Mouse (Mus musculus): ENCODE measurements around the gene Zswim5. TPM values are rescaled to one million over a fixed set of nuclear protein-coding genes. Genes with fewer than 3 reads are reported as not detected.

The Zswim5 gene
- 0.03 and 0.09 TPM in 2 replicates for polyA plus RNA-seq (2012; ENCODE audit: low replicate concordance)

DNA sequence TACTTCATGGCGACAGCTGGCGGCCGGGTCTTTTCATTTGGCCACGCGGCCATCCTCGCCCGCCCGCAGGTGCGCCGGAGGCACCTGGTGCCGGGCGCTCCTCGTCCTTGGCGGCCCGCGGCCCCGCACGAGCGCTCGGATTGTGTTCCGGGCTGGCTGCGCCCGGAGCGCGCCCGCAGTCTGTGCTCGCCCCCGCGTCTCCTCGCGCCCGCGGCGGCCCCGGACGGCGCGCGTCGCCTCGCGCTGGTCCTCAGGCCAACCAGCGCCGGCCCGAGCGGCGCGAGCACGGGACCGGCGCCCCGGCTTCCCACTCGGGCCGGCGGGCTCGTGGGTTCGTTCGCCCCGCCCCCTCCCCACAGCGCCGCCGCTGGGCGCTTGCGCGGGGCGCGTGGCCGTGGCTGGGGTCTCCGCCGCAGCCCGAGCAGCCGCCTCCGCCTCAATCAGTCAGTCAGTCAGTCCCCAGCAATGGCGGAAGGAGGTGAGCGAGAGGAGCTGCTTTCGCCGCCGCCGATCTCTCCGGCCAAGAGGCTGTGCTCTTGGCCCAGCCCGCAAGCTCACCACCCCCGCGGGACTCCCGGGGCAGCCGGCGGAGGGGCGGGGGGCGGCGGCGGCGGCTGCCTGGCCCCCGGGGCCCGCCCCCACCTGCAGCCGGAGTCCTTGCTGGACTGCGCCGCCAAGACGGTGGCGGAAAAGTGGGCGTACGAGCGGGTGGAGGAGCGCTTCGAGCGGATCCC lies at the start of gene Zswim5:
Gene Zswim5, plus strand, starts transcription at position 382 of the 734 bp plus-strand sequence.

GRCm38 (mm10) chr4:116993672-116994621 lies 116.8 kb downstream of the Zswim5 start, which contains the start of gene Urod:
Gene Urod (minus strand): TSS chr4:116994413.

GRCm38 (mm10) chr4:116995131-116995797 lies 118.1 kb downstream of the Zswim5 start, which contains the start of gene Hectd3:
Gene Hectd3 (plus strand): TSS chr4:116995317.

GRCm38 (mm10) chr4:117019206-117020134 lies 142.3 kb downstream of the Zswim5 start, which contains the start of gene Eif2b3:
Gene Eif2b3 (plus strand): TSS chr4:117019402.

Other genes starting within 250 kb of the Zswim5 start
- 0.47 and 15.0 TPM in 2 replicates for gene Nasp, start 249.4 kb upstream of the Zswim5 start, polyA plus RNA-seq (2012; ENCODE audit: low replicate concordance)
- gene Akr1a1, start 225.7 kb upstream of the Zswim5 start, polyA plus RNA-seq (2012; ENCODE audit: low replicate concordance): 114 and 200 TPM in 2 replicates
- 2.7 and 20.5 TPM in 2 replicates for gene Prdx1, start 191.8 kb upstream of the Zswim5 start, polyA plus RNA-seq (2012; ENCODE audit: low replicate concordance)
- gene Mmachc, start 169.0 kb upstream of the Zswim5 start, polyA plus RNA-seq (2012; ENCODE audit: low replicate concordance): 0.35 and 1.0 TPM in 2 replicates
- gene Ccdc163, start 168.9 kb upstream of the Zswim5 start, polyA plus RNA-seq (2012; ENCODE audit: low replicate concordance): 1.2 and 5.7 TPM in 2 replicates
- 3.9 and 9.9 TPM in 2 replicates for gene Tesk2, start 156.4 kb upstream of the Zswim5 start, polyA plus RNA-seq (2012; ENCODE audit: low replicate concordance)
- 2.3 and 5.9 TPM in 2 replicates for gene Toe1, start 69.7 kb upstream of the Zswim5 start, polyA plus RNA-seq (2012; ENCODE audit: low replicate concordance)
- gene Mutyh, start 69.7 kb upstream of the Zswim5 start, polyA plus RNA-seq (2012; ENCODE audit: low replicate concordance): 13.7 and 19.9 TPM in 2 replicates
- 0.28 and 0.30 TPM in 2 replicates for gene Hpdl, start 55.7 kb upstream of the Zswim5 start, polyA plus RNA-seq (2012; ENCODE audit: low replicate concordance)
- 4.5 and 43.6 TPM in 2 replicates for gene Urod, start 117.0 kb downstream of the Zswim5 start, polyA plus RNA-seq (2012; ENCODE audit: low replicate concordance)
- gene Hectd3, start 117.9 kb downstream of the Zswim5 start, polyA plus RNA-seq (2012; ENCODE audit: low replicate concordance): 22.0 and 30.3 TPM in 2 replicates
- 0.81 and 2.7 TPM in 2 replicates for gene Eif2b3, start 142.0 kb downstream of the Zswim5 start, polyA plus RNA-seq (2012; ENCODE audit: low replicate concordance)
- 0.15 and 0.34 TPM in 2 replicates for gene Ptch2, start 218.7 kb downstream of the Zswim5 start, polyA plus RNA-seq (2012; ENCODE audit: low replicate concordance)
- 23.7 and 63.1 TPM in 2 replicates for gene Btbd19, start 248.3 kb downstream of the Zswim5 start, polyA plus RNA-seq (2012; ENCODE audit: low replicate concordance)
- gene Tctex1d4, start 249.4 kb downstream of the Zswim5 start, polyA plus RNA-seq (2012; ENCODE audit: low replicate concordance): 1.3 and 3.0 TPM in 2 replicates